Mouse (Mus musculus) urinary bladder, adult 2 months (tissue): ENCODE measurements around the gene 1190005I06Rik. TPM values are rescaled to one million over a fixed set of nuclear protein-coding genes. Genes with fewer than 3 reads are reported as not detected.

Experiments
- DNase-seq: peaks from one replicate; pipeline ENCODE4 v3.0.0; 2022; ENCODE audit warnings: low spot score
- polyA plus RNA-seq: library from polyadenylated mRNA; depleted of rRNA; stranded (reverse); fragments of >200 nt; gene quantifications from 2 replicates; pipeline ENCODE4 v1.2.3, GENCODE M21; 2012

1190005I06Rik gene
- polyA plus RNA-seq, 1 experiment, result 8.9 TPM

DNA sequence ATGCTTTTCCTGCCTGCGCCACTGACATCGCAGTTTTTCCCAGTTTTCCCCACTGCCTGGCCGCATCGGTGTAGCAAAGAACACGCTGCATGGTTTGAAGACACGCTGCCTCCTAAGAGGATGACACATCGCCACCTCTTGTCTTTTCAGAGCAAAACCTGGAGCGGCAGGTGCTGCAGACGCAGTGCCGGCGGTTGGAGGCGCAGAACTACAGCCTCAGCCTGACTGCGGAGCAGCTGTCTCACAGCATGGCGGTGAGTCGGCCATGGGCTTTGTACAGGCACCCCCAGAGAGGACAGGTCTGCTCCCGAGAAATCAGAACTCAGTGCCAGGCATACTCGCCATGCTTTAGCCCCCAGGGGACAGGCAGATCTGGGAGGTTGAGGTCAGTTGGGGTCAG is 69.6 kb downstream of the 1190005I06Rik start:
- no peak for DNase-seq

DNA sequence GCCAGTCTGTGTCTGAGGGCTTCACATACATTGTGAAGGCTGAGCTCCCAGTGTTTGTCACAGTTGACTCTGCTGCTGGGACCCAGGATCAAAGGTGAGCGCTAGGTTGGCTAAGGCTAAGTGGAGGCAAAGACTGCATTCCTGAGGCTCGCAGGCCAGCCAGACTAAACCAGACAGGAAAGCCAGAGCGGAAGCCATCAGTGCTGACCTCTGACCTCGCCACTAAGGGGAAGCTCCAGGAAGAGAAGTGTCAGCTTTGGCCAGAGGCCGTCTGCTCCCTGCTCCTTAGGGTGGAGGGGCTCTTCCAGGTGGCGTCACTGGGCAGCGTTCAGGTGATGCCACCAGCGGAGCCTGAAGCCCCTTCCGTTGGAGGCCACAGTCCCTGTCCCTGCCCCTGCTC is 71.6 kb downstream of the 1190005I06Rik start:
- no peak for DNase-seq

DNA sequence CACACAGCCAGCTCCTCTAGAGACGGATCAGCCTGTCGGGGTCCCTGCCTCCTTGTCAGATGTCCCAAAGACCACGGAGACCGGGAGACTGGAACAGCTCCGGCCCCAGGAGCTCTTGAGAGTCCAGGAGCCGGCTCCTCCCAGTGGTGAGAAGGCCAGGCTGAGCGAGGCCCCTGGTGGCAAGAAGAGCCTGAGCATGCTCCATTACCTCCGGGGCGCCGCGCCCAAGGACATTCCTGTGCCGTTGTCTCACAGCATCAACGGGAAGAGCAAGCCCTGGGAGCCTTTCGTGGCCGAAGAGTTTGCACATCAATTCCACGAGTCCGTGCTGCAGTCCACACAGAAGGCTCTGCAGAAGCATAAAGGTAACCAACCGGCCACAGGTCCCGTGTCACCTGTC is 72.5 kb downstream of the 1190005I06Rik start:
- no peak for DNase-seq

DNA sequence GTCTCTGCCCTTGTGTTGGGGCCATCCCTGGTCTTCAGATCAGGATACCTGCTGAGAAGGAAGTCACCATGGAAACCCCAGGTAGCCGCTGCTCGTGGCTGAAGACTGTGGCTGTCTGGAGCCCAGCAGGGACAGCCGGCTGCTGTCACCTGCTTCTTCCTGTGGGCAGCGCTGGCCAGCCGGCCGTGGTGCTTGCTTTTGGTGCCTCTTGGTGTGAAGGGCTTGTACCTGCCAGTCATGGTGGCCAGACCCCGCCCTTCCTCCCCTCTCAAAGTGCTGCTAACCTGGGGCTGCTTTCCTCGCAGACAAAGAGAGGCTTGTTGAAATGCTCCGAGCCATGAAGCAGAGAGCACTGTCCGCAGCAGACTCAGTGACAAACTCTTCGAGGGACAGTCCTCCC is 73.6 kb downstream of the 1190005I06Rik start:
- no peak for DNase-seq

DNA sequence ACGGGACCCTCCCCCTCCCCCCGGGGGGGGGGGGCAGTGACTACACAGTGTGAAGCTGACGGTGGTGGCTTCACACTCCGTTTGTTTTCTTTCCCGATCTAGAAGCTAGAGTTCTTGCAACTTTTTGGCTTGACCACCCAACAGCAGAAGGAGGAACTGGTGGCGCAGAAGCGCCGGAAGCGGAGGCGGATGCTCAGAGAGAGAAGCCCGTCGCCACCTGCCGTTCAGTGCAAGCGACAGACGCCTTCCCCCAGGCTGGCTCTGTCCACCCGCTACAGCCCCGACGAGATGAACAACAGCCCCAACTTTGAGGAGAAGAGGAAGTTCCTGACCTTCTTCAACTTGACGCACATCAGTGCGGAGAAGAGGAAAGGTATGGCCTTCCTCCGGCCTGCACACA is 74.9 kb downstream of the 1190005I06Rik start:
- DNase-seq, result no peak

DNA sequence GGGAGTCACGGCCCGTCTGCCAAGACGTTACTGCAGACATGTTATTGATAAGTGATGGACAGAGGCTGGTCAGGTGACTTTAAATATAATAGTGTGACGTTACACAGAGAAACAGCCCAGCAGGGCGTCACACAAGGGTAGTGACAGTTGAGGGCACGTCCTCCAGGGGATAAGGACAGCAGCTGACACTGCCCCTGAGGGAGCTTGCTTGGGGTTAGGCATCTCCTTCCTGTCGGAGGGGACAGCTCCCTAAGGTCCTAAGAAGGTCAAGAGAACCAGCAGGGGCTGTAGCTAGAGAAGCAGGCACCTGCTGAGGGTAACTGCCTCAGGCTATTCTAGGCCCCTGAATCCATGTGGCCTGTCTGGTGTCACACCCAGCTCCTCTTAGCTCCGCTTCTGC is 75.9 kb downstream of the 1190005I06Rik start:
- no peak for DNase-seq

DNA sequence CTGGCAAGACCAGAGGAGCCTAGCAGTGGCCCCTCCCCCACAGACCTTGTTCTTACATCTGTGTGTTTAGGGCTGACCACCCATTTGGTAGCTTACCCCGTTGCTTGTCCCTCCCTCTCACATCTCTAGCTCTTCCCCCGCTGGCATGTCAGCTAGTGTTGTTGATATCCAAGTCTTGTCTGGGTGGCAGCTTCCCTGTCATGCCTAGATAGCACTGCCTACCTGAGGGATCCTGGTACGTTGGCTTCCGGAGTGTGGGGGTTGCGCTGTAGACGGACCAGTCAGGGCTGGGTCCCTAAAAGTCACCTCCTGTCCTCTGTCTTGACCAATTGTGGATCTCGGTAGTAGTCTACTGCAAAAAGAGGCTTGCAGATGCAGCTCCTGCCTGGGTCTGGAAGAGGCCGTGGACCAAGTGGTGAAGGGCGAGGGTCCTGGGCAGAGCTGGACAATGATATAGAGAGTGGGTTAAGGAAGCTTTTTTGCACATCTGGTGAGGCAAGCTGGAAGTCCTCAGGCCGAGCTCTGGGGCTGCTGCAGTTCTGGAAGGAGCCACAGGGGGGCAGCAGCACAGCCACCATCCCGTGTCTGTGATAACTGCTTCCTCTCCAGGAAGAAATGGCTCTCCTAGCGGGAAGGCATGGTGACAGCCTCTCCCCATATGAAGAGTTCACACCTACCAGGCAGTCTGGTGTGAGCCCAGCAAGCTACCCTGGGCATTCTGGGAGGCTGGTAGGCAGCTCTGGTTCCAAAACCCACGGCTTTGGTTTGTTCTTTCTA is 77.3 kb downstream of the 1190005I06Rik start:
- peak; percentile 60 for DNase-seq

DNA sequence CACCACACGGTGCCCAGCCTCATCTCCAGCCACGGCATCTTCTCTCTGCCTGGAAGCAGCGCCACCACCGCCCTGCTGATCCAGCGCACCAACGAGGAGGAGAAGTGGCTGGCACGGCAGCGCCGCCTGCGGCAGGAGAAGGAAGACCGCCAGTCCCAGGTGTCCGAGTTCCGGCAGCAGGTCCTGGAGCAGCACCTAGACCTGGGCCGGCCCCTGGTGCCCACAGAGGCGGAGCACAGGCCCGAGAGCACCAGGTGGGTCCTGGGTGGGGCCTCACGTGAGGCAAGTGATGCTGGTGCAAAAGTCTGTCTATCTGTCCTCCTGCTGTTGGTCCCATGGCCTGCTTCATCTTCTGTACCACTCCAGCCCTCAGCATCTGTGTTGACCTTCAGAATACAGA is 78.3 kb downstream of the 1190005I06Rik start:
- no peak for DNase-seq

DNA sequence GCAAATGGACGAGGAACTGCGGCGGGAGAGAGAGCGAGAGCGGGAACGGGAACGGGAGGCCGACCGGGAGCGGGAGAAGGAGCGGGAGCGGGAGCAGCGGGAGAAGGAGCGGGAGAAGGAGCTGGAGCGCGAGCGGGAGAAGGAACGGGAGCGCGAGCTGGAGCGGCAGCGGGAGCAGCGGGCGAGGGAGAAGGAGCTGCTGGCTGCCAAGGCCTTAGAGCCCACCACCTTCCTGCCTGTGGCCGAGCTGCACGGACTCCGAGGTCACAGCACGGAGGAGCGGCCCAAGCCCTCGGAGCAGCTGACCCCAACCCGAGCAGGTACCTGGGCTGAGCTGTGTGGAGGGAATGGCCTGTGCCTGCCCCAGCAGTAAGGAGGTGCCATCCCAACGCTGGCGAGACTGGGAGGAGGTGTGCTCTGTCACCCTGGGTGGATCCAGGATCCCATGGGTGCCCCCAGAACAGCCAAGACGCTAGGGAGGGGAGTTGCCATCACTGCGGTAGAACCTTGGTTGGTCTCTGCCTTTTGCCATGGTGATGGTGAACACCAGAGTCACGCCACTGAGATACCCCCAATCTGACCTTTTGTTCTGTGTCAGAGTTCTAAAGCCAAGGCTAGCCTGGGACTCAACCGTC is 79.2 kb downstream of the 1190005I06Rik start:
- no peak for DNase-seq

DNA sequence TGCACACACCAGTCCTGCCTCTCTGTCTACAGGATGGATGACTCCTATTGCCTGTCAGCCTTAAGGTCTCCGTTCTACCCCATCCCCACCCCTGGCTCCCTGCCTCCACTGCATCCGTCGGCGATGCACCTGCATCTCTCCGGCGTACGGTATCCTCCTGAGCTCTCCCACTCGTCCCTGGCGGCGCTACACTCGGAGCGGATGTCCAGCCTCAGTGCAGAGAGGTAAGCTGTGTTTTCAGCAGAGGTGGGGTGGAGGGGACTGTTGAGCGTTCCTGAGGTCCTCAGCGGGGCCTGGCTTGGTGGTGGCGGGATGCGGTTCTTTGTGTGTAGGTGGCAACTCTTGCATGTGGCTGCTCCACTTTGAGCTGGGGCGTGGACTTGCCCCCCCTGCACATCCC is 79.7 kb downstream of the 1190005I06Rik start:
- no peak for DNase-seq

DNA sequence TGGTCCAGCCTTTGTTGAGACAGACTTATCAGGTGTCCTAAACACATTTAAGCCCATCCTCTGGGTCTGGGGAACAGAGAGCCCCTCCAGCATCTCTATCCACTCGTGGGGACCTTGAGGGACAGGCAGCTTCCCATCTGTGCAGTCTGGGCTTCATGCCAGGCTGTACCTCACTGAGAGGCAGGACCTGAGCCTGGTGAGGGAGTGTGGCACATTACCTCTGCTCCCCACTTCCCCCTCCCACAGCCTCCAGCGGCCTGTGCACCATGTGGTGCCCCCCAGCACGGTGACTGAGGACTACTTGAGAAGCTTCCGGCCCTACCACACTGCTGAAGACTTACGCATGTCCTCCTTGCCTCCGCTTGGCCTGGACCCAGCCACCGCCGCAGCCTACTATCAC is 80.8 kb downstream of the 1190005I06Rik start:
- no peak for DNase-seq

DNA sequence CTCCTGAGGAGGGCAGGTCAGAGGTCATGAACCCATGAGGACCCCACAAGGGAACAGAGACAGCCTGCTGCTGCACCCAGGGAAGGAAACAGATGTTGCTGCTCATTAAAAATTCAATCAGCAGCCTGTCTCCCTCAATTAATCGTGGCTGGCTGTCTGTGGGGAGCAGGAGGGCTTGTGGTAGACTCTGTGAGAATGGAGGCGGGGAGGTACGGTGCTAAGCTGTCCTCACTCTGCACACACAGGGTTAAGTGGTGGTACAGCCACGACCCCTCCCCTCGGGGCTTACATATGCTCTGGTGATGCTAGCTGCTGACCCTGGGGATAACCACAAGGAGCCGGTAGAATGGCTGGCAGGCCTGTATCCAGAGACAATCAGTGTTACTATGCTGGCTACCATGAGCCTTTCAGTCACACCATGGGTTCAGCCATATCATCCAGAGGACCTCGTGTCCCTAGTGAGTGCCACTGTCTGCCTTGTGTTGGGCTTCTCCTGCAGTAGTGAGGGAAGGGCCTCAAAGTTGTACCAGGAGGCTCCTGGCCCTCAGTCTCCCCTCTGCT is 82.2 kb downstream of the 1190005I06Rik start:
- no peak for DNase-seq

DNA sequence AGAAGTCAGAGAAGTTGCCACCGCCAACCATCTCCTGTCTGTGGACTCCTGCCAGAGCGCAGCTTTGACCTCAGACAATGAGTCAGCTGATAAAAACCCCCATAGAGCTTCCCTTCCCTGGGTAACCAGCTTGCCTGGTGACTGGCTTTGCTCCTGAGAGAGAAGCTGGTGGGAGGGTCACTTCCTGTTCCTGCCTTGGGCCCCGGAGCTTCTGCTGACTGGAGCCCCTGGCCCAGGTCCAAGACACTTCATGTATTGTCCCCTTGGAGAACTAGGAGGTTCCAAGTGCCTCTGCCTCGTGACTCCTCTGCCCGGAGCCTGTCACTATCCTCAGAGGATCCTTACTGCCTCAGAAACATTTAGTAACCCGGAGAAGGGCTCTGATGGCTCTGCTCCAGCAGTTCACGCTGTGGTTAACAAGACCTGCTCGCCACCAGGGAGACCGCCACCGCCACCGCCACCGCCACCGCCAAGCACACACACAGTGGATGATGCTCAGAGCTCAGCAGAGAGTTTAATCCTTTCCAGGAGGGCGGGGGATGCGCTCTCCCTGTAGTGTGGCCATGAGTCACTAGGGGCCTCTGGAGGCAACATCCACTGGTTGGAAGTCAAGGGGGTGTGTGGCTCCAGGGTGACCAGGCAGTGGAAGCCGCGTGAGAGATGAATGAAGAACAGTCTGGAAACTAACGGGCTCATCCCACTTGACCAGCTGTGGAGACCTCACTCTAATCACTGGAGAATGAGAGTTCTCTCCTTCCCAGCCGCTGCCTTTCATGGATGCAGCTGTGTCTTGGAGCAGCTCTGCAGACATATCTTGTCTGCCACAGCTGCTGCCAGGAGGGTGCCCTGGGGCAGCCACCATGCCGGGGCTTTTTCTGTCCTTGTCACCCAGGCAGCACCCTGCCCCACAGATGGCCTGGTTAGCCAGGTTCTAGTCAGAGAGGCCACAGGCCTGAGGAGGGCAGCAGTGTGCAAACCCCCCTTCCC is 83.3 kb downstream of the 1190005I06Rik start:
- DNase-seq, result no peak

DNA sequence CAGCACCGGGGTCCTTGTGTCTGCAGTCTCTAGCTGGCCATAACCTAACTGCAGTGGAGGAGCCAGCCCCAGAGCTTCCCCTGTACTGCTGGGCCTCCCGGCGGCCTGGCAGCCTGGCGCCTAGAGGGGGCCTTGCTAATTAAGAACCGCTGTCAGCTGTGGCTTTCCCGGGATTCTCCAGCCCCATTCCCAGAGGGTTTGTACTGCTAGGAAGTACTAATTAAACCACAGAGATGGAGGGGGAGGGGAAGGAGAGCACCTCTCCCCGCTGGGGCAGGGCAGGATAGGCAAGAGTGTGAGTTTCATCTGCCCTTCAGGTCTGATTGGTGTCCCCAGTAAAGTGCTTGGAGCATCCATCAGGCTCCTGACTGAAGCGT is 84.1 kb downstream of the 1190005I06Rik start:
- DNase-seq, result no peak

DNA sequence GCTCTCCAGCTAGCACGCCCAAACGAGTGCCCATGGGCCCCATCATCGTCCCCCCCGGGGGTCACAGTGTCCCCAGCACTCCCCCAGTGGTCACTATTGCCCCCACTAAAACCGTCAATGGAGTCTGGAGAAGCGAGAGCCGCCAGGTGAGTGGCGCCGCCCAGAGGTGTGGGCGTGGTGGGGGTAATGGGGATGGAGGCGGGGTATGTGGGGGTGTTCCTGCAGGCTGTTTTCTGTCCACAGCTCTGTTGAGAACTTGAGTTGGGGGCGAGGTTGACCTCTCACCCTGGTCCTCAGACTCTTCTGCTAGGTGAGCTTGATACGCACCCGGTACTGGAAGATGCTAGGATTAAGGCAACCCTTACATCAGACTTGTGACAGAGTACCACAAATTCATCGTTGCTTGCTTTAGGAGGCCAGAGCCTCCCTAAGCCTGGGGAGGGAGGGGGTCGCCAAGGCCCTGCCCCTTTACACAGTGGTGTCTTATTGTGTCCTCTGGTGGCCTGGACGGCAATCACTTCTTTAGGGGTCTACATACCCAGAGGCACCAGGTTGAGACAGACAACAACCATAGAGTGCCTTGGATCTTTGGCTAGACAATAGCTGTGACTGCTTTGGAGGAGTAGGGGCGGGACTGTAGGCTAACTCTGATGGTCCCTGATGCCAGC is 84.6 kb downstream of the 1190005I06Rik start:
- no peak for DNase-seq

DNA sequence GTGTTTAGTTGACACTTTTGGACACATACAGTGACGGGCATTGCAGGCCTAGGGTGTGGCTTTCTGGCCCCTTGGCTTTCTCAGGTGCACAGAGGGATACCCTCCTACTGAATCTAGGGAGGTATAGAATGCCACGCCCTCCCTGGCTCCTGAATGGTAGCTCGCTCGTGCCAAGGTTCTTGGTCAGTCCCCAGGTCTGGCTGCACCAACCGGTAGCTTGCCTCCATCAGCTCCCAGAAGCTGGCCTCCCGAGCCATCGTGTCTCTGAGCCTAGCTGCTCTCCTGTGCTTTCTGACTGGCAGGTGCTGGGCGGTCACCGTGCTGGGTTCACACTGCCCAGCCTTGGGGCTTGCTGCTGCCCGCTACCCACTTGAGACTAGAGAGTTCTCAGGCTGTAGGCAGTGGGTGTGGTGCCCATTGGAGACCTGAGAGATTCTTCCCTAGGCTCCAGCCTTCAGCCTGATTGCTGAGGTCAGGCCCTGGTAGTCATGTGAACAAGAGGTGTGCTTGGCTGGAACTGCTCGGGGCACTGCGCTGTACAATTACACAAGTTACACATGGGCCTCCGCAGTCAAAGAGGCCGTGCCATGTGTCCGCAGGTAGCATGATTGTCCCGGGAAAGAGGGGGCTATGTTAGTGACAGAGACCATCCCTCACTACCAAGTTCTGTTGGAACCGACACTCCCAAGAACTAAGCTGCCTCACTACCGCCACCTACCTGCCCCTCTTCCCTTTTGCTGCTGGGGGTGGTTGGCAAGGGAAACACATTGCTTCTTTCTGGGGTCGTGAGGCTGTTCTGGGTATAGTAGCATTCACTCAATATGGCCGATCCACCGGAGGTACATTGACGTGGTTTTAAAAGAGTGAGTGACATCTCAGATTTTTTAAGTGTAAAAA is 85.6 kb downstream of the 1190005I06Rik start:
- DNase-seq, result no peak

DNA sequence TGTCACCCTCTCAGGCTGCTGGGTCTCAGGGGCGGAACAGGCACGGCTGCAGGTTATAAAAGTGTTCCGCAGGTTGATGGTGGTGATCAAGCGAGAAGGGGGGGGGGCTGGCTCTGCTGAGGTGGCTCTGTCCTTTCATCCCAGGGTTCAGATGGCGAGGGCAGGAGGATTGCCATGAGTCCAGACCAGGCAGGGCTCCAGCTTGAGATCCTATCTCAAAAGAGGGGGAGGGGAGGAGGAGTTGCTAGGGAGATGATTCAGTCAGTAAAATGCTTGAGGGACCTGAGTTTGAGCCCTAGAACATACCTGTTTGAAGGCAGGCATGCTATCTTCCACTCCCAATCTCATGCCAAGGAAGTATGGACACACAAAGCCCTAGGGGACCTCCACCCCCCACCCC is 86.9 kb downstream of the 1190005I06Rik start:
- no peak for DNase-seq

DNA sequence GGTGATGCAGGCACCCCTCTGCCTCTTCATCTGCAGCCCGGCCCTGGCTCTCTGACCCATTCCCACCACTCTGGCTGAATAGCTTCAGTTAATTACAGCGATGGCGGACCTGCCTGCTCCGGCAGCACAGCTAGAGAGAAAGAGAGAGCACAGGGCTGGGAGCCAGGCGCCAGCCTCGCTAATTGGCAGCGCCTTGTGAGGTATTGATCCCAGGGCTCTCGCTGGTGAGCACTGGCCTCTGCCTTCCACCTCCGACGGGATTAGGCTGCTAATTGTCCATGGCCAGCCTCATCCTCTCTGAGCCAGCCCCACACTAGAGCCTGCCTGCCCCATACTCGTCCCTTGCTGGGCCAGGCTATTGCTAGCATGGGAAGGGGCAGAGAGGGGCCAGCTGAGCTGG is 87.8 kb downstream of the 1190005I06Rik start:
- DNase-seq, result no peak
